Mouse (Mus musculus): ENCODE results near the gene Bag1.
"Not testable (repeated sequence)": the region's sequence is repeated elsewhere in the genome, so short reads cannot be mapped to it uniquely, and the experiment has no call there.

Bag1 gene

DNA sequence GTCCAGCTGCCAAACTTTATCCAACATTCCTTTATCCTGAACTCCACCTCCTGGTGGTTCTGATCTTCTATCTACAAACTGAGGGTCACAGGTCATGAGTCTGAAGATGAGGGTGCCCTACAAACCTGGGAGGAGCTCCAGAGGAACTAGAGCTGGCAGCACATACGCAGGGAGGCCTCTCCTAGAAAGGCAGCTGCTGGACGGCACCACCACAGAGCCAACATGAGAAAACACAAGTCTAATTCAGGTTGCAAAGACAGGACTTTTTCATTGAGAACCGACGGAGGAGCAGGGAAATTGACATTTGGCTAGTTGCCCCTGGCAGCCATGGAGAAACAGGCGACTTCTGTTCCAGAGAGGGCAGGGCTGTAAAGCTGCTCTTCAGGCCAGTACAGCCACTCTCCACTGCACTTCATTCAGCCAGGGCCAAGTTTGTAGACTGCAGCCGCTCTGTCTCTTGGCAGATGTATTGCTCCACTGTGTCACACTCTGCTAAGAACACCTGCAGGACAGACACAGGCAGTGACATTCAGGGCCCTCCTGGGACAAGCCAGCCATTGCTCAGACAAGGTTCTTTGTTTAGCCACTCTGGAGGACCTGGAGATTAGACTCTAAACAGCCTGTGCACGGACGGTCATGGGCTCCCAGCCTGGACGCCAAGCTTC, 11.8 kb downstream of the Bag1 start:
- DNase-seq (ENCODE audit: low read depth, low spot score): peak; percentile 36

DNA sequence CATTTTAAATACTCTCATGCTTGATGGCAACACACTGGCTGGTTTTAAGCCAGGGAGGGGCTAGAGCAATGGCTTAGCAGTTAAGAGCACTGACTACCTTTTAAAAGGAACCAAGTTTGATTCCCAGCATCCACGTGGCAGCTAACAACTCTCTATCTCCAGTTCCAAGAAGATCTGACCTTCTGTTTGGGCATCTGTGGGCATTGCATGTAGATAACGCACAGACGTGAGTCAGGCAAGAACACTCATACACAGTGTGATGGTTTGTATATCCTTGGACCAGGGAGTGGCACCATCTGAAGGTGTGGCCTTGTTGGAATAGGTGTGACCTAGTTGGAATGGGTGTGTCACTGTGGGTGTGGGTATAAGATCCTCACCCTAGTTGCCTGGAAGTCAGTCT, 13.7 kb downstream of the Bag1 start:
- not testable (repeated sequence) for DNase-seq (ENCODE audit: low read depth, low spot score)

DNA sequence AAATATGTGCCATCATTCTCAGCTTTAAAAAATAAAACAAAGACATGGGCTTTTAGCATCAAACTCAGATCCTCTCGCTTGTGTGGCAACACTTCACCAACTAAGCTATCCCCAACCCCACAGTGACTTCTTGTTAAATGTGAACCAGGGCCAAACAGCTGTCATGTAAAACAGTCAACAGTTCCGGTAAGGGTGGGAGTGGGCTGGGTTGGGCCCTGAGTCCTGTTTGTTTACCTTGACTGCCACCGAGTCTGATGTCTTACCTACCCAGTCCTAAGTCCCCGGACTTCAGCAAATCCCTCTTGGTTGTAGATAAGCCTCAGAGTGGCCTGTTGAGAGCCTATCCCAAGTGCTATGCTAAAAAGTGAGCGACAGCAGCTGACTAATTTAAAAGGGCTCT, 14.4 kb downstream of the Bag1 start:
- no peak for DNase-seq (ENCODE audit: low read depth, low spot score)

DNA sequence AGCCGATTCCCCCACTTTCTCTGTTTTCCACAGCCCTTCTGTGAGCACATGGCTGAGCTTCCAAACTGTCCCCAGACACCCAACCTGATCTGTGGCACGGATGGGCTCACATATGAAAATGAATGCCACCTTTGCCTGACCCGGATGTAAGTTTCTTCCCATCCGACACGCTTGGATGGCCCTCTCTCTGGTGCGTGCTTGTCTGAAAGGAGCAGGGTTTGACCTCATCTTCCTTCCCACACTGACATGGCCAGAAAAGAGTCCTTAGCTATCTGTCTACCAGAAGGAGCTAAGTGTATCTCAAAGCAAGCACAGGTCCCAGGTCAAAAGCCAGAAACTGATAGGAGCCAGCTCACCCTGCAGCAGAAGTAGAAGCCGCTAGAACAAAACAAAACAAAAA, 19.0 kb downstream of the Bag1 start:
- no peak for DNase-seq (ENCODE audit: low read depth, low spot score)

DNA sequence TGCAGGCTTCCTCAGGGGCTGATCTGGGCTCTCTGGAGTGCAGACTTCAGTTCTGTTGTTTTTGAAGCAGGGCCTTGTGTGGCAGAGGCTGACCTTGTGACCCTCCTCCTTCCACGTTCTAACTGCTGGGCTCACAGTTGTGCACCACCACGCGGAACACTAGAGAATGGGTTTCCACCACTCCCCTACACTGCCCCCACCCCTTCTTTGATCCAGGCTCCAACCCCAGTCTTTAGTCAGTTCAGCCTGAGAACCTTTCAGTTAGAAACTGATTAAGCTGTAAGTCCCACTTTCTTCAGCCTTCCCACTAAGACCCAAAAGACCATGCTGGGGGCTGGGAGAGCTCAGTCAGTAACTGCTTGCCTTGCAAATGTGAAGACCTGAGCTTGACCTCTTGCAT, 22.5 kb downstream of the Bag1 start:
- no peak for DNase-seq (ENCODE audit: low read depth, low spot score)

GRCm38 (mm10) chr4:40923087-40923651, 24.9 kb downstream of the Bag1 start:
- DNase-seq (ENCODE audit: low read depth, low spot score): no peak

DNA sequence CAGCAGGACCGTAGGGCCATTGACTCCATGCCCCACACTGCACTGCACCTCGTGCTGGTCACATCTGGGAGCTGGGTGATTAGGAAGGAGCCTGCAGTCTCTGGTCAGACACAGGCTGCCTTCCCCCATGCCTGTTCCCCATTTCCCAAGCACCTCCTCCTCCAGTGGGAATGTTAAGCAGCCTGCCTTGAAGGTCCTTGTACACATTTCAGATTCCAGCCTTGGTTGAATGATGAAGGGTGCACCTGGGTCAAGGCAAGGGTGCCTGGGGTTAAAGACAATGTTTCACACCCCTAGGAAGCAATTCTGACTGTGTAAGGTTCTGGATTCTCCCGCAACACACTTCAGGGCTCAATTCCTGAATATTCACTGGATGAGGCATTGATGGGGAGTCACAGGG, 26.8 kb downstream of the Bag1 start:
- DNase-seq (ENCODE audit: low read depth, low spot score): no peak

- no peak for DNase-seq (ENCODE audit: low read depth, low spot score)
Measured at GRCm38 (mm10) chr4:40920576-40920975, 27.5 kb downstream of the Bag1 start.

DNA sequence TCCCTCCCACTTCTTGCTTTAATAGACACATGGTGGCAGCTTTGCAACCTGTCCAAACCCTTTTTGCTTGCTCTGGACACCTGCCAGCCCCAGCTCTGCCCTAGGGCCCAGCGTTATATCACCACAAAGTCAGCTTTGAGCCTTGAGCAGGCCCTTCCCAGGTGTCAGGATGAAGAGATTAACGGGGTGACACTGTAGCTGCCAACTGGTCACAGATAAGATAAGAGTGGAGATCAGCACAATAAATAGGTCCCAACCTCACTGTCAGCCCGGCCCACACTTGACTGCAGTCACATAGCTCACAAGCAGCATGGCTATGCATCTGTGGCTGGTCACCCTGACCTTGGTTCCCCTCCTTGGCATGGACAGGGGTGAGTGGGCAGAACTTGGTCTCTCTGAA, 28.3 kb downstream of the Bag1 start, which contains the start of gene Spink4:
Gene Spink4, plus strand, starts transcription at position 268 of the 400 bp plus-strand sequence.
- DNase-seq (ENCODE audit: low read depth, low spot score): no peak

DNA sequence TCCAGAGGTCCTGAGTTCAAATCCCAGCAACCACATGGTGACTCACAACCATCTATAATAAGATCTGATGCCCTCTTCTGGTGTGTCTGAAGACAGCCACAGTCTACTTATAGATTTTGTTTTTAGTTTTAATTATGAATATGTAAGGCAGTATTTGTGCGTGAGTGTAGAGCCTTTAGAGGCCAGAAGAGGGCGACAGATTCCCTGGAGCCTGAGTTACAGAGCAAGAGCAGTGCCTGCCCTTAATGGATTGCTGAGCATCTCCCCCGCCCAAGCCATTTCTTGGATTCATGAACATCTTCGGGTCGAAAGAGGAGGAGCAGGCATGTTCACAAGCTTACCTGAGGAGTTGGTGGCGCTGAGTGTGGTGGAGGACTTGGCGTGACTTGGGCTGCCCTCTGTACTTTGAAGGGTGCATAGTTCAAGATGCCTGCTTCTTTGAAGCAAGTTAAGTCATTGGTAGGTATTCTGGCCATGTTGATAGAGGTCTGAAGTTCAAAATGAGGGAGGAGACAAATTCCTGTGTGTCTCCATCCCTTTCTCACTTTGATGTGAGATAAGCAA, 31.4 kb downstream of the Bag1 start:
- no peak for DNase-seq (ENCODE audit: low read depth, low spot score)

GRCm38 (mm10) chr4:40915947-40916346, 32.1 kb downstream of the Bag1 start:
- no peak for DNase-seq (ENCODE audit: low read depth, low spot score)

- no peak for DNase-seq (ENCODE audit: low read depth, low spot score)
Measured at GRCm38 (mm10) chr4:40914287-40914867, 33.7 kb downstream of the Bag1 start.

DNA sequence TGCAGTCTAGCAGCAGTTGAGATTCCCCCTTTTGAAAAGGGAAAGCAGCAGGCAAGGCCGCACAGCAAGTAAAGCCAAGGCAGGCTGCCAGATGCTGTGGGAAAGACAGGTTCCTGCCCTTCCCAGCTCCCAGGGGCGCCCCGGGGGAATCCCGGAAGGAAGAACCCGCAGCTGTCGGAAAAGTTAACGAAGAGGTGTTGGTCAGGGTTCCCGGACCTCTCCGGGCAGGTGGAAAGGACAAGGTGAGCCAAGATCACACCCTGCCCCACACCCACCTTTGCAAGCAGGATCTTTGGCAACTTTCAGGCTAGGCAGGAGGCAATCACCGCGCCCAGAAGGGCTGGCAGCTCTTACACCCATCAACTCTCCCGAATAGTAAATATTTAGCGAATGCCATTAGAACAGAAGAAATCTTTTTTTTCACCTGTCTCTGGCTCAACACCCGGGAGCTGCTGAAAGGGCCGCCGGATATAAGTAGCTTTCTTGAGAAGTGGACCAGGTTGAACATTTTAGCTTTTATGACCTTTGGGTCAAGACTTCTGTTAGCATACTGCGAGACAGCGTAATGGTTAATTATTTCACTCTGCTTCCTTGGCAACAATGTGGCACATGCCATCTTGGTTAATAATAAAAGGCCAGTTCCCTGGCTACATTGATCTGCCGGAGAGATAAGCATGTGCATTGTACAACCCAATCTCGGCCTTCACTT, 39.7 kb downstream of the Bag1 start:
- DNase-seq (ENCODE audit: low read depth, low spot score): no peak

DNA sequence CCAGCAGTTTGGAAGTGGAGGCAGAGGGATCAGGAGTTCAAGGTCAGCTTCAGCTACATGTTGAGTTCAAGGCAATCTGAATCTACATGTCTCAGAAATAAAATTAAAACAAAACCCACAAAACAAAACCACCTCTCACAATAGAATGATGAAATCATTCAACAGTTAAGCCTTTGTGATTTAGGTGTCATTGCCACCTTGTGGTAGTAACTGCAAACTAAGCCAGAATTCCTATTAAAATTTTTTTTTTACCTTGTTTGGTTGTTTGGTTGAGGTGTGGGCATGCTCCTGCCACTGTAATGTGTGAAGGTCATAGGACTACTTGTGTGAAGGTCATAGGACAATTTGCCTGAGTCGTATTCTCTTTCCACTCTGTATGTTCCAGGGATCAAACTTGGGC, 41.8 kb downstream of the Bag1 start:
- no peak for DNase-seq (ENCODE audit: low read depth, low spot score)

DNA sequence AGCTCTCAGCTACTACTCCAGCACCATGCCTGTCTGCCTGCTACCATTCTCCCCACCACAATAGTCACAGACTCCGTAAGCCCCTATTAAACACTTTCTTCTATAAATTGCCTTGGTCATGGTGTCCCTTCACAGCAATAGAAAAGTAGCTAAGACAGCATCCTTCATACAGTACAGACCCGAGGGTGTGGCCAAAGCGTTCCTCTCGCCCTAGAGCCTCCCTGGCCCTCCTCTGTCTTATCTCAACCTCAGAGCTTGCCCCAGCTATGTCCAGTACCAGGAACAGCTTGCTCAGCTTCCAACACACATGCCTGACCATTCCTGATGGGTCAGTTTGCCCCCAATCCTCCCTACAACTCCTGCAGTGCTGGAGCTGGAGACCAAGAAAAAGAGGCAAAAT, 47.5 kb downstream of the Bag1 start:
- DNase-seq (ENCODE audit: low read depth, low spot score): no peak

GRCm38 (mm10) chr4:40900071-40900470, 48.0 kb downstream of the Bag1 start:
- DNase-seq (ENCODE audit: low read depth, low spot score): no peak

DNA sequence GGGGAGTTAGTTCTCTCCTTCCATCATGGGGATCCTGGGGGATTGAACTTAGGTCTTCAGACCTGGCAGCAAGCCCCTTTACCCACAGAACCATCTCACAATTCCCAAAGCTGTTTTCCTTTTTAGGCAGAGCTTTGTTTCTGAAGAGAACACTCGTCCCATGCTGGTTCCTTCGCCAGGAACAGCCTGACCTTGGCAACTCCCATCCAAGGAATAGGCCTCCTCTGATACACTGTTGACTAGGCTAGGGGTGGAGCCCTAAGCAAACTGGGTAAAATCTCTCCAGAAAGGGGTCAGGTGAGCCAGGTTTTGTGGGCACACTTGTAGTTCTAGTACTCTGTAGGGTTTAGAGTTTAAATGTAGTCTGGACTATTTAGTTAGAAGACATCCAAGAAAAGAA, 48.8 kb downstream of the Bag1 start:
- no peak for DNase-seq (ENCODE audit: low read depth, low spot score)

- DNase-seq (ENCODE audit: low read depth, low spot score): no peak
Measured at GRCm38 (mm10) chr4:40898476-40899044, 49.5 kb downstream of the Bag1 start.

- no peak for DNase-seq (ENCODE audit: low read depth, low spot score)
Measured at GRCm38 (mm10) chr4:40895646-40896045, 52.4 kb downstream of the Bag1 start.

GRCm38 (mm10) chr4:40895118-40895517, 53.0 kb downstream of the Bag1 start:
- no peak for DNase-seq (ENCODE audit: low read depth, low spot score)

- no peak for DNase-seq (ENCODE audit: low read depth, low spot score)
Measured at GRCm38 (mm10) chr4:40891206-40891605, 56.9 kb downstream of the Bag1 start.

DNA sequence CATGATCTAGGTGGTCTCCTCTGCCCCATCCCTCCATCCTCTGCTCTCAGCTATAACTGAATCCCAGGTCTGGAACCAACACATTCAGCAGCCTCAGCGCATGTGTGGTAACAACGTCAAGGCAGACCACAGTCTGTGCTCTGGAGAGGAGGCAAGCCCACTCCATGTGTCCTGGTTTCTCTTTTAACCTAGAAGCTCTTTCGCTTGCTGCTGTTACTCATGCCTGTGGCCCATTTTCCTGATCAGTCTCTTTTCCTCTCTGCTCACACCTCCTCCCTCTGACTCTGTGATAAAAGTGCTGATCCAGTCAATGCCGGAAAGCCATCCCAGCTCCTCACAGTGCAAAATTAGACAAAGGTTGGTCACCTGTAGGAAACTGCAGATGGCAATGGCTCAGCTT, 58.1 kb downstream of the Bag1 start:
- DNase-seq (ENCODE audit: low read depth, low spot score): no peak

Measured in brain, embryonic 18.5 days (tissue).